8 mouse cellular contexts compared by ENCODE assay signal in genomic region chr15:79686046-79686869, GRCm38 (mm10). TPM values are rescaled to one million over a fixed set of nuclear protein-coding genes. Genes with fewer than 3 reads are reported as not detected.
DNase-seq lines count a peak whose midpoint lies in the region; TF ChIP-seq lines count a peak whose summit lies in the region.

No protein-coding gene starts in this region.

- intact Hi-C loops in gastrocnemius, postnatal 14 days (cut with DNase I; ENCODE audit: low total_unique reads), result no loop called here

- H3K79me2 ChIP-seq in myocyte (ENCODE audit: control insufficient read depth, insufficient read depth), result peaks cover 62% of the 10 kb centered on the region

- no peaks in the 10 kb centered on the region for H3K9me3 ChIP-seq in embryonic facial prominence, embryonic 10.5 days

- no peaks in the 10 kb centered on the region for H3K27me3 ChIP-seq in embryonic facial prominence, embryonic 10.5 days (replicated peaks; ENCODE audit: low read depth, poor library complexity, severe bottlenecking)
- H3K27me3 ChIP-seq in myocyte (ENCODE audit: control insufficient read depth, insufficient read depth, insufficient read length), result no peaks in the 10 kb centered on the region

- peak overlapping the region; percentile 87 for H3K4me3 ChIP-seq in layer of hippocampus, adult 2 months
- peak overlapping the region; percentile 95 for H3K4me3 ChIP-seq in embryonic facial prominence, embryonic 10.5 days
- H3K4me3 ChIP-seq in myocyte, result peak overlapping the region; percentile 61

- peaks cover 18% of the 10 kb centered on the region; the same call in 1 of the 2 replicates for H3K36me3 ChIP-seq in embryonic facial prominence, embryonic 10.5 days (replicated peaks)
- H3K36me3 ChIP-seq in myocyte (ENCODE audit: control insufficient read depth, insufficient read depth), result no peaks in the 10 kb centered on the region

- H3K27ac ChIP-seq in layer of hippocampus, adult 2 months, result peak overlapping the region; percentile 98; the same call in 1 of the 2 replicates
- peak overlapping the region; percentile 94 for H3K27ac ChIP-seq in embryonic facial prominence, embryonic 10.5 days (replicated peaks)

- no peak for DNase-seq in layer of hippocampus, adult 2 months (ENCODE audit: low spot score in 2 of 2)
- no peak for DNase-seq in layer of hippocampus, adult 9-11 months
- DNase-seq in embryonic facial prominence, embryonic 10.5 days (ENCODE audit: low spot score), result no peak
- DNase-seq in induced T-regulatory cell, adult 2 months (ENCODE audit: low read depth), result peak; percentile 43
- DNase-seq in urinary bladder, postnatal 36 days (ENCODE audit: low spot score in 2 of 2), result no peak
- no peak for DNase-seq in gastrocnemius, postnatal 14 days
- no peak for DNase-seq in frontal cortex, postnatal 10 days (ENCODE audit: low spot score in 2 of 2)

- TF ChIP-seq POLR2A in myocyte (IDR thresholded peaks at IDR 0.05; ENCODE audit: insufficient read length, low read depth), result no peak

- H3K4me2 ChIP-seq in myocyte (ENCODE audit: low read depth), result peak overlapping the region; percentile 90

- TF ChIP-seq CTCF in layer of hippocampus, adult 2 months (conservative IDR thresholded peaks at IDR 0.05), result no peak

- peak overlapping the region; percentile 84 for H3ac ChIP-seq in myocyte (ENCODE audit: control insufficient read depth, insufficient read length)

- peaks cover 66% of the 10 kb centered on the region for H3K4me1 ChIP-seq in embryonic facial prominence, embryonic 10.5 days

- 26% methylated on average over 15 of the region's 15 CpGs for WGBS in embryonic facial prominence, embryonic 10.5 days

TF ChIP-seq in myocyte, 11 proteins besides CTCF, POLR2A, EP300 and RAD21:
- TF ChIP-seq MYOG (IDR thresholded peaks at IDR 0.05; ENCODE audit: control insufficient read depth in 1 of 3, insufficient read depth in 1 of 3, insufficient read length in 2 of 3, low read depth in 2 of 3) (no peak), MYOD1 (IDR thresholded peaks at IDR 0.05; ENCODE audit: control insufficient read depth in 1 of 3, insufficient read length in 2 of 3, low read depth in 2 of 3) (no peak), MAX (IDR thresholded peaks at IDR 0.05; ENCODE audit: low read depth) (peak; percentile 45)

RNA-seq across cellular contexts. Expression of gene Josd1, which starts 1.5 kb away (rescaled TPM):
- 10 to 100 TPM; 46.0 to 47.0 TPM for total RNA-seq in layer of hippocampus, adult 2 months (2021)
- polyA plus RNA-seq in embryonic facial prominence, embryonic 10.5 days (2016; fragmentation: Nextera tagmentation; extraction: Ambion mirVana), result 22.9 and 23.9 TPM in 2 replicates
- polyA plus RNA-seq in myocyte (2012; fragmentation: generic; extraction: Trizol), result 40.6 TPM
- total RNA-seq in gastrocnemius, postnatal 14 days (2021), result 10 to 100 TPM in 1 of 2 experiments, 1 to 10 TPM in 1; 9.8 to 11.1 TPM

RNA-seq across cellular contexts. Expression of gene Gtpbp1, which starts 4.4 kb away (rescaled TPM):
- total RNA-seq in layer of hippocampus, adult 2 months (2021), result 10 to 100 TPM; 52.4 to 59.1 TPM
- 47.7 and 51.6 TPM in 2 replicates for polyA plus RNA-seq in embryonic facial prominence, embryonic 10.5 days (2016; fragmentation: Nextera tagmentation; extraction: Ambion mirVana)
- polyA plus RNA-seq in myocyte (2012; fragmentation: generic; extraction: Trizol), result 52.7 TPM
- total RNA-seq in gastrocnemius, postnatal 14 days (2021), result 10 to 100 TPM; 17.7 to 18.0 TPM

RNA-seq across cellular contexts. Expression of gene Tomm22, which starts 15.6 kb away (rescaled TPM):
- 100 to 1,000 TPM in 1 of 2 experiments, 10 to 100 TPM in 1; 99.9 to 105 TPM for total RNA-seq in layer of hippocampus, adult 2 months (2021)
- polyA plus RNA-seq in embryonic facial prominence, embryonic 10.5 days (2016; fragmentation: Nextera tagmentation; extraction: Ambion mirVana), result 250 and 258 TPM in 2 replicates
- polyA plus RNA-seq in myocyte (2012; fragmentation: generic; extraction: Trizol), result 110 TPM
- 10 to 100 TPM; 78.3 to 80.4 TPM for total RNA-seq in gastrocnemius, postnatal 14 days (2021)

RNA-seq across cellular contexts. Expression of gene Cby1, which starts 27.3 kb away (rescaled TPM):
- 10 to 100 TPM; 39.5 to 45.4 TPM for total RNA-seq in layer of hippocampus, adult 2 months (2021)
- 60.3 and 69.6 TPM in 2 replicates for polyA plus RNA-seq in embryonic facial prominence, embryonic 10.5 days (2016; fragmentation: Nextera tagmentation; extraction: Ambion mirVana)
- polyA plus RNA-seq in myocyte (2012; fragmentation: generic; extraction: Trizol), result 41.6 TPM
- total RNA-seq in gastrocnemius, postnatal 14 days (2021), result 10 to 100 TPM; 17.2 to 18.0 TPM

RNA-seq across cellular contexts. Expression of gene Fam227a, which starts 27.5 kb away (rescaled TPM):
- total RNA-seq in layer of hippocampus, adult 2 months (2021), result 10 to 100 TPM; 12.3 to 13.1 TPM
- 2.0 and 2.3 TPM in 2 replicates for polyA plus RNA-seq in embryonic facial prominence, embryonic 10.5 days (2016; fragmentation: Nextera tagmentation; extraction: Ambion mirVana)
- 0.74 TPM for polyA plus RNA-seq in myocyte (2012; fragmentation: generic; extraction: Trizol)
- total RNA-seq in gastrocnemius, postnatal 14 days (2021), result 1 to 10 TPM in 1 of 2 experiments, under 1 TPM in 1; 0.53 to 1.4 TPM
